Mouse (Mus musculus) effector memory CD4-positive, alpha-beta T cell, adult 5 months (primary cell): Measurements from ENCODE around the gene Arhgap10. TPM values are rescaled to one million over a fixed set of nuclear protein-coding genes. Genes with fewer than 3 reads are reported as not detected.

Experiments
- polyA plus RNA-seq: library from polyadenylated mRNA; unstranded; fragments of 100-300 nt; shearing (Covaris generic); gene quantifications from one replicate; pipeline ENCODE4 v1.2.1, GENCODE M21; 2017

The Arhgap10 gene
- polyA plus RNA-seq, result 15.0 TPM

GRCm38 (mm10) chr8:77517301-77518200 is at the start of gene Arhgap10:
Gene Arhgap10, minus strand, starts transcription at chr8:77517953.

GRCm38 (mm10) chr8:77549121-77549706 is 31.5 kb upstream of the Arhgap10 start, which contains the start of gene Prmt9:
Gene Prmt9, plus strand, starts transcription at chr8:77549397.

Other genes starting within 250 kb of the Arhgap10 start
- gene Prmt9, start 31.4 kb upstream of the Arhgap10 start, polyA plus RNA-seq, result 14.1 TPM
- gene Tmem184c, start 92.7 kb upstream of the Arhgap10 start, polyA plus RNA-seq, result 13.6 TPM
- 0.11 TPM for gene Ednra, start 206.5 kb upstream of the Arhgap10 start, polyA plus RNA-seq